Comparison of ENCODE assay signal across 10 mouse cellular contexts in genomic region chr14:55027653-55028052, GRCm38 (mm10). TPM values are rescaled to one million over a fixed set of nuclear protein-coding genes. Genes with fewer than 3 reads are reported as not detected.
DNase-seq lines count a peak whose midpoint lies in the region; ATAC-seq lines count a peak whose summit lies in the region.
"Had no signal": no experiment of that assay in that cellular context is flagged by ENCODE, and none has a peak within 500 bp of the region (broad histone marks: within the 10 kb centered on the region; RNA-seq: fewer than 3 reads in every experiment).

No protein-coding gene starts in this region.

- H3K27me3 ChIP-seq in forebrain, embryonic 13.5 days = no peaks in the 10 kb centered on the region

- peak; percentile 16 for DNase-seq in kidney, postnatal 10 days
- DNase-seq in kidney, postnatal 36 days = no peak
- peak; percentile 63 to 65 for DNase-seq in cerebellum, adult 18-20 months
- DNase-seq in neural tube, embryonic 10.5 days (ENCODE audit: extremely low spot score, low spot score) = peak; percentile 15
- DNase-seq in adrenal gland, postnatal 4 days (ENCODE audit: low spot score in 2 of 2) = no peak
- no peak for DNase-seq in frontal cortex, postnatal 10 days (ENCODE audit: low spot score in 2 of 2)

- H3K9ac ChIP-seq in forebrain, embryonic 13.5 days = peak overlapping the region; percentile 41
- H3K9ac ChIP-seq: heart, embryonic 12.5 days had no signal

- no peaks in the 10 kb centered on the region for H3K9me3 ChIP-seq in forebrain, embryonic 13.5 days (replicated peaks)
- H3K9me3 ChIP-seq: heart, embryonic 12.5 days had no signal

- ATAC-seq in forebrain, embryonic 13.5 days = peak; percentile 56
- no peak for ATAC-seq in megakaryocyte progenitor cell, adult 5-6 weeks (replicated peaks; ENCODE audit: poor library complexity)

- peak overlapping the region; percentile 96 for H3K27ac ChIP-seq in forebrain, embryonic 13.5 days

- H3K4me3 ChIP-seq in forebrain, embryonic 13.5 days = no peak overlapping the region
- H3K4me3 ChIP-seq: heart, embryonic 12.5 days had no signal

- H3K4me2 ChIP-seq in forebrain, embryonic 13.5 days = peak overlapping the region; percentile 42
- H3K4me2 ChIP-seq: heart, embryonic 12.5 days had no signal

- peaks cover 26% of the 10 kb centered on the region for H3K36me3 ChIP-seq in forebrain, embryonic 13.5 days (ENCODE audit: poor library complexity, severe bottlenecking)

- WGBS in forebrain, embryonic 13.5 days = 3% methylated on average over 6 of the region's 6 CpGs

- H3K4me1 ChIP-seq in forebrain, embryonic 13.5 days = peaks cover 40% of the 10 kb centered on the region

RNA-seq across cellular contexts. Expression of gene Ngdn, which starts 12.4 kb away (rescaled TPM):
- 81.2 and 86.4 TPM in 2 replicates for polyA plus RNA-seq in forebrain, embryonic 13.5 days (2015; fragmentation: Nextera tagmentation; extraction: Ambion mirVana)
- total RNA-seq in adrenal gland, postnatal 4 days (2021) = 10 to 100 TPM; 44.2 to 47.5 TPM
- total RNA-seq in megakaryocyte progenitor cell, adult 5-6 weeks (2015) = 57.0 and 72.1 TPM in 2 replicates
- 58.4 and 63.3 TPM in 2 replicates for total RNA-seq in megakaryocyte progenitor cell, adult 5-6 weeks (2017)

RNA-seq across cellular contexts. Expression of gene Myh7, which starts 33.2 kb away (rescaled TPM):
- 2.5 and 7.0 TPM in 2 replicates for polyA plus RNA-seq in forebrain, embryonic 13.5 days (2015; fragmentation: Nextera tagmentation; extraction: Ambion mirVana)
- 10 to 100 TPM in 1 of 2 experiments, 1 to 10 TPM in 1; 5.3 to 21.8 TPM for total RNA-seq in adrenal gland, postnatal 4 days (2021)
- not detected in 2 replicates for total RNA-seq in megakaryocyte progenitor cell, adult 5-6 weeks (2015)
- not detected in 2 replicates for total RNA-seq in megakaryocyte progenitor cell, adult 5-6 weeks (2017)

RNA-seq across cellular contexts. Expression of gene Gm17428, which starts 50.9 kb away (rescaled TPM):
- polyA plus RNA-seq in forebrain, embryonic 13.5 days (2015; fragmentation: Nextera tagmentation; extraction: Ambion mirVana) = not detected in 2 replicates
- total RNA-seq in adrenal gland, postnatal 4 days (2021) = not detected
- not detected in 2 replicates for total RNA-seq in megakaryocyte progenitor cell, adult 5-6 weeks (2015)
- not detected in 2 replicates for total RNA-seq in megakaryocyte progenitor cell, adult 5-6 weeks (2017)
- total RNA-seq: layer of hippocampus, postnatal 14 days had no signal
- polyA plus RNA-seq: heart, embryonic 12.5 days had no signal

Comparison
In these comparisons a context has a peak if more than half of its experiments do, and no peak if none do; other contexts are left out.
1. DNase-seq: peak in kidney, postnatal 10 days (single experiment), cerebellum, adult 18-20 months (2 of 2) and neural tube, embryonic 10.5 days (single experiment); none in kidney, postnatal 36 days (0 of 2), adrenal gland, postnatal 4 days (0 of 2) and frontal cortex, postnatal 10 days (0 of 2).
2. RNA of gene Myh7, which starts 33.2 kb away (total RNA-seq): 5.3 to 21.8 TPM in adrenal gland, postnatal 4 days; not detected in megakaryocyte progenitor cell, adult 5-6 weeks; every median in the first group is over 4 times any median in the second.